Mouse (Mus musculus) retina, postnatal 1 day (tissue): ENCODE data around the gene Tas2r108.
A peak's percentile ranks its signal among the peaks of the same experiment; 100 is the strongest.

Experiments used
- DNase-seq: peaks from one replicate; pipeline ENCODE4 v3.0.0-alpha.2; 2012

The Tas2r108 gene

GRCm38 (mm10) chr6:40493229-40493628 lies at the start of gene Tas2r108:
Tas2r108 (plus strand) TSS chr6:40493529.
- no peak for DNase-seq

- DNase-seq, result no peak
Observed at GRCm38 (mm10) chr6:40448626-40449025, 44.7 kb upstream of the Tas2r108 start.

- DNase-seq, result peak; percentile 45
Observed at GRCm38 (mm10) chr6:40454436-40455041, 38.8 kb upstream of the Tas2r108 start.

GRCm38 (mm10) chr6:40465710-40466109 lies 27.6 kb upstream of the Tas2r108 start:
- DNase-seq, result peak; percentile 26

- peak; percentile 98 for DNase-seq
Observed at GRCm38 (mm10) chr6:40470916-40471719, 22.2 kb upstream of the Tas2r108 start, which contains the start of gene Ssbp1. Ssbp1 (plus strand) TSS chr6:40471352.

GRCm38 (mm10) chr6:40471720-40472010 lies 21.7 kb upstream of the Tas2r108 start:
- no peak for DNase-seq

- DNase-seq, result no peak
Observed at GRCm38 (mm10) chr6:40476132-40476531, 17.2 kb upstream of the Tas2r108 start.

GRCm38 (mm10) chr6:40479705-40480104 lies 13.6 kb upstream of the Tas2r108 start:
- DNase-seq, result peak; percentile 9

GRCm38 (mm10) chr6:40482318-40482717 lies 11.0 kb upstream of the Tas2r108 start:
- no peak for DNase-seq

GRCm38 (mm10) chr6:40490933-40491332 lies 2.4 kb upstream of the Tas2r108 start, which contains the start of gene Tas2r137:
Tas2r137 (plus strand) TSS chr6:40491233.
- DNase-seq, result no peak

GRCm38 (mm10) chr6:40519408-40519807 lies 26.1 kb downstream of the Tas2r108 start, which contains the start of gene Prss37:
Prss37 (minus strand) TSS chr6:40519508.
- DNase-seq, result no peak
